In the genomic region with DNA sequence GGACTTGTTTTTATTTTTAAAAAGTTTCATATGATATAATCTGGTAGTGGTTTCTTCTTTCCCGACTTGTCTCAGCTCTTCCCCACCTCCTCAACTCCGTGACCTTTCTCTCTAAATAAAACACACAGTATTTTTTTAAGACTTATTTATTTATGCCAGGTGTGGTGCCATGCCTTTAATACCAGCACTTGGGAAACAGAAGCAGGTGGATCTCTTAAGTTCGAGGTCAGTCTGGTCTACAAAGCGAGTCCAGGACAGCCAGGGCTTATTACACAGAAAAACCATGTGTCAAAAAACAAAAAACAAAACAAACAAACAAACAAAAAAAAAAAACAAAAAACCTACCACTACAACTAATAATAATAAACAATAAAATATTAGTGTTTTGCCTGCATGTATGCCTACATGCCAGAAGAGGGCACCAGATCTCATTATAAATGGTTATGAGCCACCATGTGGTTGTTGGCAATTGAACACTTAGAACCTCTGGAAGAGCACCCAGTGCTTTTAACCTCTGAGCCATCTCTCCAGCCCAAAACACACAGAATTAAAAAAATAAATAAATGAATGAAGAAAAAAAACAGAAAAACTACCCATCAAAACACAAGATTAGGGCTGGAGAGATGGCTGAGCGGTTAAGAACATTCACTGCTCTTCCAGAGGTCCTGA, we compare ENCODE assay signal across 10 mouse cellular contexts. TPM values are rescaled to one million over a fixed set of nuclear protein-coding genes. Genes with fewer than 3 reads are reported as not detected.
DNase-seq lines count a peak whose midpoint lies in the region; ATAC-seq and TF ChIP-seq lines count a peak whose summit lies in the region.
"Had no signal": no experiment of that assay in that cellular context is flagged by ENCODE, and none has a peak within 500 bp of the region (broad histone marks: within the 10 kb centered on the region; RNA-seq: fewer than 3 reads in every experiment).

No protein-coding gene starts in this region.

- no peaks in the 10 kb centered on the region for H3K79me2 ChIP-seq in heart, adult 2 months (replicated peaks; ENCODE audit: control insufficient read depth, insufficient read depth, low read length)

- TF ChIP-seq CTCF in heart, adult 2 months (IDR thresholded peaks at IDR 0.05), result peak; percentile 90
- TF ChIP-seq CTCF in Patski (IDR thresholded peaks at IDR 0.05), result peak; percentile 84
- peak; percentile 40; the same call in 1 of the 2 replicates for TF ChIP-seq CTCF in lung, adult 2 months (IDR thresholded peaks at IDR 0.05; ENCODE audit: insufficient read depth, low read length)

- DNase-seq in heart, adult 2 months, result no peak
- DNase-seq in A20 (ENCODE audit: low read depth, low spot score), result peak; percentile 68
- DNase-seq in Patski (ENCODE audit: low read depth, low spot score), result no peak
- DNase-seq in lung, adult 2 months, result no peak
- no peak for DNase-seq in ovary, postnatal 14 days (ENCODE audit: low spot score)
- DNase-seq in ovary, adult 18-20 months (ENCODE audit: low spot score), result no peak
- DNase-seq: adrenal gland, adult 2 months had no signal

- no peak for TF ChIP-seq EP300 in heart, adult 2 months (IDR thresholded peaks at IDR 0.05; ENCODE audit: insufficient read depth, low read depth, low read length)

- H3K4me3 ChIP-seq in heart, adult 2 months, result no peak overlapping the region
- H3K4me3 ChIP-seq in heart, embryonic 12.5 days, result no peak overlapping the region
- no peak overlapping the region for H3K4me3 ChIP-seq in lung, adult 2 months (replicated peaks; ENCODE audit: extremely low read depth, low read depth, low read length)
- no peak overlapping the region for H3K4me3 ChIP-seq in forebrain, embryonic 13.5 days

- no peak for ATAC-seq in heart, embryonic 12.5 days (ENCODE audit: insufficient number of reproducible peaks, low FRiP score)
- no peak for ATAC-seq in Patski
- ATAC-seq in forebrain, embryonic 13.5 days, result no peak

- no peak overlapping the region for H3K9ac ChIP-seq in heart, adult 2 months (ENCODE audit: low read depth, low read length)
- no peak overlapping the region for H3K9ac ChIP-seq in heart, embryonic 12.5 days
- H3K9ac ChIP-seq in forebrain, embryonic 13.5 days, result no peak overlapping the region

- POLR2A ChIA-PET in Patski (lab: Charles Lee), result no interaction called here

- no peak overlapping the region for H3K27ac ChIP-seq in heart, adult 2 months
- no peak overlapping the region for H3K27ac ChIP-seq in heart, embryonic 12.5 days (ENCODE audit: poor library complexity, severe bottlenecking)
- no peak overlapping the region for H3K27ac ChIP-seq in forebrain, embryonic 13.5 days

- in situ Hi-C loops in Patski (cut with MboI; ENCODE audit: low pct_unique_long_range_greater_than_20kb), result loop anchor here (5.0 to 25.0 kb wide), 2 partner anchors 113 to 562 kb away; partner anchors contain the start of gene 4930558K02Rik

- H3K27me3 ChIP-seq in heart, adult 2 months (ENCODE audit: control insufficient read depth, insufficient read depth, low read length), result no peaks in the 10 kb centered on the region
- no peaks in the 10 kb centered on the region for H3K27me3 ChIP-seq in heart, embryonic 12.5 days (replicated peaks)
- peaks cover 3% of the 10 kb centered on the region for H3K27me3 ChIP-seq in Patski
- H3K27me3 ChIP-seq in forebrain, embryonic 13.5 days, result no peaks in the 10 kb centered on the region

- H3K4me2 ChIP-seq in heart, embryonic 12.5 days, result no peak overlapping the region
- H3K4me2 ChIP-seq in forebrain, embryonic 13.5 days, result no peak overlapping the region

- no peaks in the 10 kb centered on the region for H3K4me1 ChIP-seq in heart, adult 2 months (ENCODE audit: control insufficient read depth, insufficient read depth, low read length)
- H3K4me1 ChIP-seq in heart, embryonic 12.5 days (replicated peaks), result peaks cover 14% of the 10 kb centered on the region; the same call in 1 of the 2 replicates
- H3K4me1 ChIP-seq in lung, adult 2 months (ENCODE audit: control insufficient read depth, insufficient read depth, low read length), result peaks cover 9% of the 10 kb centered on the region; the same call in 1 of the 2 replicates
- H3K4me1 ChIP-seq in forebrain, embryonic 13.5 days, result peaks cover 20% of the 10 kb centered on the region

- TF ChIP-seq POLR2A in heart, adult 2 months (IDR thresholded peaks at IDR 0.05; ENCODE audit: insufficient read depth, low read depth, low read length), result no peak
- TF ChIP-seq POLR2A in lung, adult 2 months (IDR thresholded peaks at IDR 0.05; ENCODE audit: borderline replicate concordance, extremely low read depth, low read depth, low read length), result no peak

- 73% methylated on average over 5 of the region's 5 CpGs for WGBS in heart, adult 2 months
- 67% methylated on average over 5 of the region's 5 CpGs for WGBS in heart, embryonic 12.5 days
- whole genome bisulfite sequencing in lung, adult 2 months, result 66% methylated on average over 5 of the region's 5 CpGs
- 76% methylated on average over 5 of the region's 5 CpGs for WGBS in forebrain, embryonic 13.5 days

- H3K36me3 ChIP-seq in heart, adult 2 months (ENCODE audit: control insufficient read depth, insufficient read depth, low read length), result no peaks in the 10 kb centered on the region
- H3K36me3 ChIP-seq in heart, embryonic 12.5 days, result peaks cover 17% of the 10 kb centered on the region
- peaks cover 18% of the 10 kb centered on the region for H3K36me3 ChIP-seq in forebrain, embryonic 13.5 days (ENCODE audit: poor library complexity, severe bottlenecking)

- CTCF ChIA-PET in Patski (lab: Charles Lee), result interaction anchor here (1.2 to 2.7 kb wide), 5 partner anchors 19 to 192 kb away, joined by 3 to 13 read pairs (median 9); no protein-coding TSS in a partner anchor

- no peaks in the 10 kb centered on the region for H3K9me3 ChIP-seq in heart, embryonic 12.5 days (replicated peaks)
- no peaks in the 10 kb centered on the region for H3K9me3 ChIP-seq in forebrain, embryonic 13.5 days (replicated peaks)
- H3K9me3 ChIP-seq: megakaryocyte, embryonic 14.5 days had no signal

- intact Hi-C loops in heart, adult 2 months (cut with DNase I), result loop anchor here (1.0 to 10.0 kb wide), 6 partner anchors 20 to 1378 kb away; partner anchors contain the start of genes 4930558K02Rik, Prrc2c, Scyl3 and Suco

RNA-seq across cellular contexts. Expression of gene Mettl13, which starts 1.4 kb away (rescaled TPM):
- 1 to 10 TPM; 4.1 to 5.4 TPM for total RNA-seq in heart, adult 2 months (2021)
- polyA plus RNA-seq in heart, adult 2 months (2012; rRNA removed), result 4.1 and 4.5 TPM in 2 replicates
- 13.9 and 15.1 TPM in 2 replicates for polyA plus RNA-seq in heart, embryonic 12.5 days (2016; fragmentation: Nextera tagmentation; extraction: Ambion mirVana)
- polyA plus RNA-seq in Patski (2021), result 12.0 TPM
- polyA plus RNA-seq in lung, adult 2 months (2012; rRNA removed), result 3.9 and 6.2 TPM in 2 replicates
- 22.5 and 22.6 TPM in 2 replicates for polyA plus RNA-seq in forebrain, embryonic 13.5 days (2015; fragmentation: Nextera tagmentation; extraction: Ambion mirVana)

RNA-seq across cellular contexts. Expression of gene Vamp4, which starts 20.6 kb away (rescaled TPM):
- 10 to 100 TPM; 22.5 to 23.1 TPM for total RNA-seq in heart, adult 2 months (2021)
- polyA plus RNA-seq in heart, adult 2 months (2012; rRNA removed), result 6.8 and 11.8 TPM in 2 replicates
- 36.3 and 37.8 TPM in 2 replicates for polyA plus RNA-seq in heart, embryonic 12.5 days (2016; fragmentation: Nextera tagmentation; extraction: Ambion mirVana)
- polyA plus RNA-seq in Patski (2021), result 46.3 TPM
- polyA plus RNA-seq in lung, adult 2 months (2012; rRNA removed), result 10.8 and 13.7 TPM in 2 replicates
- 62.6 and 66.5 TPM in 2 replicates for polyA plus RNA-seq in forebrain, embryonic 13.5 days (2015; fragmentation: Nextera tagmentation; extraction: Ambion mirVana)

Comparison
In these comparisons a context has a peak if more than half of its experiments do, and no peak if none do; other contexts are left out.
1. CTCF ChIP-seq: peak in every context shown above with its lines; median percentile 90 in heart, adult 2 months; 84 in Patski; 40 in lung, adult 2 months.